Mouse (Mus musculus): Measurements from ENCODE around the gene Arpc2.

DNA sequence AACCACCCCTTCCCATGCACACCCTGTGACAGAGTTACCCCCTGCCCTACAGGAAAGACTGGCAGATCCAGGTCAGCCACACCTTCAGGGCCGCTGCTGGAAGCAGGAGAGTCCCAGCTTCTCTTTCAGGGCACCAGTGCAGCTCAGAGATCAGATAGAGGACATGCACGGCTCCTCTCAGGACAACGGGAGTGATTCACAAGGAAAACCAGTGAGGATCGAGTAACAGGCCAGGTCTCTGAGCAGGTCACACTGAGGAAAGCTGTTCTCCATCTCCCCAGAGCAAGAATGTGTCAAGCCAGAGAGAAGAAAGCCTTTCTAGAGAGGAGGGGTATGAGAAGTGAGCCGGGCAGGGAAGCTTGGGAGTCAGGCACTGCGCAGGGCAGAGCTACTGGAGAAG, 60.6 kb downstream of the Arpc2 start:
- no peak for TF ChIP-seq POLR2A (IDR thresholded peaks at IDR 0.05; ENCODE audit: borderline replicate concordance, control insufficient read depth, low read depth, low read length)
- TF ChIP-seq CTCF (IDR thresholded peaks at IDR 0.05; ENCODE audit: control insufficient read depth, insufficient read depth, low read length): no peak

Data from bone marrow, adult 2 months (tissue).